Mouse (Mus musculus) CH12.LX (cell line): ENCODE data around the gene Irf3. TPM values are rescaled to one million over a fixed set of nuclear protein-coding genes. Genes with fewer than 3 reads are reported as not detected.

Experiments
- DNase-seq: peaks from one replicate; pipeline ENCODE4 v3.0.0-alpha.2; 2013; ENCODE audit errors: extremely low read depth
- H3K27ac ChIP-seq: 2 replicates; pipeline ENCODE4 v1.5.1; 2012; ENCODE audit warnings: low read depth, mild to moderate bottlenecking, control low read depth, moderate library complexity; ENCODE audit not compliant: insufficient read depth
- H3K27me3 ChIP-seq: replicated peaks from 2 replicates; pipeline ENCODE3; 2012; ENCODE audit warnings: inconsistent platforms
- H3K36me3 ChIP-seq, 2 experiments: replicated peaks in 1 of 2; 2 replicates each; pipeline versions ENCODE3 to v1.6.1; 2012; ENCODE audit warnings: inconsistent platforms in 1 of 2, low read length in 1 of 2, mild to moderate bottlenecking in 1 of 2, mixed read lengths in 1 of 2, moderate library complexity in 1 of 2; ENCODE audit not compliant: control insufficient read depth in 1 of 2, insufficient read depth in 1 of 2
- H3K4me1 ChIP-seq, 2 experiments: 2 replicates each; pipeline ENCODE4 v1.6.1; 2012; ENCODE audit warnings: inconsistent platforms in 1 of 2, moderate library complexity in 1 of 2; ENCODE audit not compliant: insufficient read depth in 2 of 2, control insufficient read depth in 1 of 2
- H3K4me2 ChIP-seq: 2 replicates; pipeline ENCODE4 v1.6.1; 2012; ENCODE audit warnings: low read depth, mild to moderate bottlenecking, control low read depth; ENCODE audit not compliant: poor library complexity, insufficient read depth, severe bottlenecking
- H3K4me3 ChIP-seq, 3 experiments: fragments of 150-350 bp in 1 of 3; sonication (generic) in 1 of 3; replicated peaks in 1 of 3; 2 replicates each; pipeline versions ENCODE3 to v1.5.1; 2011 to 2012; ENCODE audit warnings: low read depth in 2 of 3, low read length in 2 of 3, mild to moderate bottlenecking in 2 of 3, moderate library complexity in 2 of 3, control low read depth in 1 of 3, improper control_type of control experiment in 1 of 3, inconsistent platforms in 1 of 3, mixed read lengths in 1 of 3; ENCODE audit not compliant: poor library complexity in 1 of 3
- H3K79me2 ChIP-seq: replicated peaks from 2 replicates; pipeline ENCODE4 v1.6.1; 2012; ENCODE audit warnings: mild to moderate bottlenecking, moderate library complexity; ENCODE audit not compliant: control insufficient read depth, poor library complexity, insufficient read depth, severe bottlenecking; ENCODE audit errors: extremely low read depth
- H3K9ac ChIP-seq: 2 replicates; pipeline ENCODE4 v1.6.1; 2012; ENCODE audit warnings: low read depth, mild to moderate bottlenecking, control low read depth, moderate library complexity; ENCODE audit not compliant: insufficient read depth
- H3K9me3 ChIP-seq: replicated peaks from 2 replicates; pipeline ENCODE3; 2012; ENCODE audit warnings: low read length, inconsistent platforms, mixed read lengths
- BHLHE40 ChIP-seq: IDR thresholded peaks from 2 replicates; pipeline ENCODE4 v1.6.1; 2011; ENCODE audit warnings: mild to moderate bottlenecking, low read depth, low read length, improper control_type of control experiment
- CHD1 ChIP-seq: IDR thresholded peaks from 2 replicates; pipeline ENCODE4 v1.6.1; 2012; ENCODE audit warnings: low read depth, low read length, improper control_type of control experiment, inconsistent platforms
- CTCF ChIP-seq, 2 experiments: IDR thresholded peaks in 1 of 2; conservative IDR thresholded peaks in 1 of 2; 2 replicates each; pipeline ENCODE4 v1.5.1; 2011 to 2012; ENCODE audit warnings: low read depth in 2 of 2, low read length in 2 of 2, improper control_type of control experiment in 1 of 2, inconsistent platforms in 1 of 2, mild to moderate bottlenecking in 1 of 2, moderate library complexity in 1 of 2
- E2F4 ChIP-seq: IDR thresholded peaks from 2 replicates; pipeline ENCODE4 v1.6.1; 2011; ENCODE audit warnings: low read depth, low read length, improper control_type of control experiment; ENCODE audit not compliant: insufficient replicate concordance
- ELF1 ChIP-seq: IDR thresholded peaks from 2 replicates; pipeline ENCODE4 v1.6.1; 2014; ENCODE audit warnings: low read depth, mild to moderate bottlenecking, inconsistent platforms, low read length, improper control_type of control experiment
- ETS1 ChIP-seq: conservative IDR thresholded peaks from 2 replicates; pipeline ENCODE4 v1.6.1; 2012; ENCODE audit warnings: low read depth, mild to moderate bottlenecking, inconsistent platforms, low read length, improper control_type of control experiment, moderate library complexity
- GABPA ChIP-seq: IDR thresholded peaks from 2 replicates; pipeline ENCODE4 v1.6.1; 2012; ENCODE audit warnings: low read depth, low read length, improper control_type of control experiment, inconsistent platforms; ENCODE audit not compliant: insufficient replicate concordance
- IRF4 ChIP-seq: IDR thresholded peaks from 2 replicates; pipeline ENCODE4 v1.6.1; 2014; ENCODE audit warnings: low read depth, mild to moderate bottlenecking, inconsistent platforms, low read length, improper control_type of control experiment
- JUND ChIP-seq: conservative IDR thresholded peaks from 2 replicates; pipeline ENCODE4 v1.6.1; 2011; ENCODE audit warnings: low read depth, low read length, improper control_type of control experiment
- KAT2A ChIP-seq: IDR thresholded peaks from 2 replicates; pipeline ENCODE4 v1.6.1; 2012; ENCODE audit warnings: low read length, improper control_type of control experiment, inconsistent platforms; ENCODE audit not compliant: insufficient replicate concordance
- MAFK ChIP-seq: IDR thresholded peaks from 2 replicates; pipeline ENCODE4 v1.6.1; 2011; ENCODE audit warnings: low read length, improper control_type of control experiment; ENCODE audit not compliant: insufficient replicate concordance
- MAX ChIP-seq: IDR thresholded peaks from 2 replicates; pipeline ENCODE4 v1.6.1; 2011; ENCODE audit warnings: low read length, improper control_type of control experiment
- MAZ ChIP-seq: IDR thresholded peaks from 2 replicates; pipeline ENCODE4 v1.6.1; 2012; ENCODE audit warnings: low read depth, mild to moderate bottlenecking, inconsistent platforms, low read length, improper control_type of control experiment, moderate library complexity
- MXI1 ChIP-seq: IDR thresholded peaks from 2 replicates; pipeline ENCODE4 v1.6.1; 2011; ENCODE audit warnings: mild to moderate bottlenecking, low read depth, low read length, improper control_type of control experiment
- MYC ChIP-seq: IDR thresholded peaks from 2 replicates; pipeline ENCODE4 v1.6.1; 2011; ENCODE audit warnings: low read depth, mild to moderate bottlenecking, improper control_type of control experiment, low read length
- NELFE ChIP-seq: IDR thresholded peaks from 2 replicates; pipeline ENCODE4 v1.6.1; 2011; ENCODE audit warnings: low read depth, low read length, improper control_type of control experiment
- NRF1 ChIP-seq: IDR thresholded peaks from 2 replicates; pipeline ENCODE4 v1.6.1; 2014; ENCODE audit warnings: low read depth, mild to moderate bottlenecking, inconsistent platforms, low read length, improper control_type of control experiment, moderate library complexity
- PAX5 ChIP-seq: IDR thresholded peaks from 2 replicates; pipeline ENCODE4 v1.6.1; 2012; ENCODE audit warnings: low read length, inconsistent platforms, mixed read lengths
- POLR2A ChIP-seq: IDR thresholded peaks from 2 replicates; pipeline ENCODE4 v1.6.1; 2011; ENCODE audit warnings: low read depth, mild to moderate bottlenecking, improper control_type of control experiment, low read length
- RCOR1 ChIP-seq: conservative IDR thresholded peaks from 2 replicates; pipeline ENCODE4 v1.6.1; 2012; ENCODE audit warnings: low read depth, mild to moderate bottlenecking, inconsistent platforms, low read length, improper control_type of control experiment
- SIN3A ChIP-seq: IDR thresholded peaks from 2 replicates; pipeline ENCODE4 v1.6.1; 2012; ENCODE audit warnings: low read length, improper control_type of control experiment, inconsistent platforms
- TBP ChIP-seq: conservative IDR thresholded peaks from 2 replicates; pipeline ENCODE4 v1.6.1; 2011; ENCODE audit warnings: low read depth, low read length, improper control_type of control experiment
- TCF12 ChIP-seq: IDR thresholded peaks from 2 replicates; pipeline ENCODE4 v1.6.1; 2014; ENCODE audit warnings: low read depth, mild to moderate bottlenecking, inconsistent platforms, low read length, improper control_type of control experiment
- UBTF ChIP-seq: IDR thresholded peaks from 2 replicates; pipeline ENCODE4 v1.6.1; 2012; ENCODE audit warnings: low read depth, mild to moderate bottlenecking, inconsistent platforms, low read length, improper control_type of control experiment, moderate library complexity
- USF1 ChIP-seq: IDR thresholded peaks from 2 replicates; pipeline ENCODE4 v1.6.1; 2014; ENCODE audit warnings: low read depth, mild to moderate bottlenecking, inconsistent platforms, low read length, improper control_type of control experiment
- USF2 ChIP-seq: conservative IDR thresholded peaks from 2 replicates; pipeline ENCODE4 v1.6.1; 2011; ENCODE audit warnings: low read depth, low read length, improper control_type of control experiment
- ZKSCAN1 ChIP-seq: IDR thresholded peaks from 2 replicates; pipeline ENCODE4 v1.6.1; 2012; ENCODE audit warnings: low read depth, inconsistent platforms, low read length, improper control_type of control experiment, borderline replicate concordance
- ZNF384 ChIP-seq: IDR thresholded peaks from 2 replicates; pipeline ENCODE4 v1.6.1; 2012; ENCODE audit warnings: low read depth, low read length, improper control_type of control experiment, inconsistent platforms
- dilution Hi-C: fragments of 300-500 bp; cut with MboI; formaldehyde crosslinking; loops from 2 replicates; pipeline ENCODE4 v1.14.3; 2020; ENCODE audit warnings: low sequenced_read_pairs; ENCODE audit not compliant: extremely low pct_unique_long_range_greater_than_20kb, extremely low pct_ligation_motif_present
- in situ Hi-C: fragments of 300-500 bp; cut with MboI; formaldehyde crosslinking; loops from 3 replicates; pipeline ENCODE4 v1.14.3; 2019; ENCODE audit warnings: low sequenced_read_pairs, low pct_ligation_motif_present, low pct_unique_long_range_greater_than_20kb, mixed read lengths
- polyA plus RNA-seq: library from polyadenylated mRNA; unstranded; fragments of >175 nt; gene quantifications from 2 replicates; pipeline ENCODE4 v1.2.1, GENCODE M21; 2012; ENCODE audit warnings: low read depth; ENCODE audit not compliant: insufficient read length
- total RNA-seq, 2 experiments: library from RNA; depleted of rRNA; stranded (reverse); fragments of 300-350 nt in 1 of 2; fragments of >200 nt in 1 of 2; gene quantifications; 2 replicates each; pipeline ENCODE4 v1.2.3; 2012 to 2014

The Irf3 gene
- total and polyA plus RNA-seq, 3 experiments, result 33.5 to 79.7 (median 56.5) TPM

DNA sequence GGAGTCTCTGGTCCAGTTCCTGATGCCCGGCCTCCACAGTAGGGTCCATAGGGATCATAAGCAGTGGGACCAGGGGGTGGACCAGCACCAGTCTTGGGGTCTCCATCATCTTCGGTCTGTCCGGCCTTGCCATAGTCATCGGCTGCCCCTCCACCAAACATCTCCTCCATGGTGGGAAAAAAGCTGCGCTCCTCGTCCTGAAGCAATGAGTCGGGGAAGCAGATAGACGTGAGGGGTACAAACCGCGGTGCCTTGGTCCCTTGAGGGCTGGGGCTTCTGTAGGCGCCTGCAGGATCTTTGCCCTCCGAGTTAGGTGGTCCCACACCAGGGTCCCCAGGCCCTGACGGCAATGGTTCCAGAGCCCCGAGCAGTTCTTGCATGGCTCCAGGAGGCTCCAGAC, 50.0 kb downstream of the Irf3 start:
- Histone ChIP-seq H3K27ac (no peak overlapping the region), H3K9me3 (no peaks in the 10 kb centered on the region), H3K4me2 (no peak overlapping the region), H3K9ac (no peak overlapping the region), H3K4me3 (no peak overlapping the region), H3K36me3 (peaks cover 68 to 70% of the 10 kb centered on the region in 2 experiments), H3K79me2 (peaks cover 5% of the 10 kb centered on the region), H3K4me1 (peaks cover 0 to 10% of the 10 kb centered on the region in 2 experiments; a peak in 2 of 4 replicates), H3K27me3 (no peaks in the 10 kb centered on the region)
- TF ChIP-seq KAT2A (no peak), NRF1 (no peak), JUND (no peak), MAFK (no peak), USF1 (no peak), ELF1 (no peak), SIN3A (no peak), IRF4 (no peak), POLR2A (no peak), MAX (no peak), MAZ (no peak), ZNF384 (no peak), MYC (no peak), ETS1 (no peak), UBTF (no peak), CHD1 (no peak), GABPA (no peak), BHLHE40 (no peak), CTCF (conservative IDR thresholded peaks at IDR 0.05 in 1 of 2, IDR thresholded peaks at IDR 0.05 in 1 of 2; ENCODE audit: low read depth in 2 of 2, low read length in 2 of 2) (no peak)
- DNase-seq, result no peak
- in situ Hi-C loops, result loop anchor here (5.0 kb wide), 1 partner anchor 60 kb away; the partner anchor contains the start of gene Prmt1
- dilution Hi-C loops, result no loop called here

DNA sequence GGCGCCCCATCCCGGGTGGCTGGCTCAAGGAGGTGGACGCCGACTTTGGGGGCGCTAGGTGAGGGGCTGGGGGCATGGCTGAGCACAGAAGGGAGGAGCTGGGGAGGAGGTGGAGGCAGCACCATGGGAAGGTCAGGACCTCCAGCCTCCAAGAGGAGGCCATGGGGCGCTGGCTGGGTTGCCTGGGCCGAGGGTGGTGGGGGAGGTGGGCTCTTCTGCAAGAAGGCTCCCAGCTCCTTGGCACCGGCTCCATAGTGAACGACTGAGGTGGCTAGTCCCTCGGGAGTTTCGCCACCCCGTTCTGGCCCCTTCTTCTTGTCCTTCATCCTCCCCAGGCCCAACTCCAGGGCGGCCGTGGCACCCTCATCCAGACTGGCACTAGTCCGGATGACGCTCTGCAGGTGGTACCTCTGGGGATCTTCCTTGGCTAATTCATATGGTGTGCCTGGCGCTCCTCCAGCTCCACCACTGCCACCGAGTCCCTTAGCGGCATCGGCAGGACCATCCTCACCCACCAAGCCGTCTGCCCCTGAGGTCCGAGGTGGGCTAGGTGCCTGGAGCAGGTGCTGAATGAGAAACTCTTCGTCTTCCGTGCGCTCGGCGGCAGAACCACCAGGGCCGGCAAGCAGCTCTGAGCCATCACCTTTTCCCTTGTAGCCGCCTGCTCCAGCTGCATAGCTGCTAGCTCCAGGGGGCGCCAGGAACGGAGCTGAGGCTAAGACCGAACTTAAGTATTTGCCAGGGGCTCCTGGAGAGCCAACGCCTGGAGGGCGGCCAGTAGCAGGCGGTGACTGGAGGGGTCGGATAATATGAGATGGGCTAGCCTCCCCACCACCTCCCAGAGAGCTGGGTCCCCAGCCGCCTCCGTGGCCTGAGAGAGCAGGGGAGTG, 50.8 kb downstream of the Irf3 start:
- no peak overlapping the region for H3K4me2 ChIP-seq
- TF ChIP-seq USF2, result no peak
- no peak for TF ChIP-seq MAFK
- no peak for TF ChIP-seq ZKSCAN1
- TF ChIP-seq NELFE, result no peak
- no peak for TF ChIP-seq MAZ
- TF ChIP-seq GABPA, result no peak
- TF ChIP-seq NRF1, result no peak
- no peak for TF ChIP-seq KAT2A
- TF ChIP-seq UBTF, result no peak
- no peak for TF ChIP-seq ZNF384
- TF ChIP-seq PAX5, result no peak
- TF ChIP-seq CTCF (conservative IDR thresholded peaks at IDR 0.05 in 1 of 2, IDR thresholded peaks at IDR 0.05 in 1 of 2; ENCODE audit: low read depth in 2 of 2, low read length in 2 of 2), result no peak
- no peak for TF ChIP-seq MXI1
- TF ChIP-seq ETS1, result no peak
- TF ChIP-seq TBP, result no peak
- no peak for TF ChIP-seq TCF12
- TF ChIP-seq ELF1, result no peak
- no peak for TF ChIP-seq E2F4
- TF ChIP-seq CHD1, result no peak
- TF ChIP-seq RCOR1, result no peak
- H3K36me3 ChIP-seq, result peaks cover 61 to 62% of the 10 kb centered on the region in 2 experiments
- peaks cover 5% of the 10 kb centered on the region for H3K79me2 ChIP-seq
- H3K27me3 ChIP-seq, result no peaks in the 10 kb centered on the region
- H3K9ac ChIP-seq, result no peak overlapping the region
- peaks cover 0 to 10% of the 10 kb centered on the region in 2 experiments; a peak in 2 of 4 replicates for H3K4me1 ChIP-seq
- no peak overlapping the region for H3K4me3 ChIP-seq
- no peak for DNase-seq
- in situ Hi-C loops (loop anchor here (5.0 kb wide), 1 partner anchor 61 kb away; the partner anchor contains the start of gene Prmt1), dilution Hi-C loops (no loop called here)
- H3K27ac ChIP-seq, result no peak overlapping the region
- H3K9me3 ChIP-seq, result no peaks in the 10 kb centered on the region
